ENCODE assay signal across 14 mouse cellular contexts in genomic region chr11:71670111-71671050, GRCm38 (mm10).
DNase-seq lines count a peak whose midpoint lies in the region; ATAC-seq and TF ChIP-seq lines count a peak whose summit lies in the region.
"Had no signal": no experiment of that assay in that cellular context is flagged by ENCODE, and none has a peak within 500 bp of the region (broad histone marks: within the 10 kb centered on the region; RNA-seq: fewer than 3 reads in every experiment).

No protein-coding gene starts in this region.

- H3K27me3 ChIP-seq in thymus, adult 2 months (ENCODE audit: control insufficient read depth, insufficient read depth, low read length), result no peaks in the 10 kb centered on the region
- H3K27me3 ChIP-seq in forebrain, postnatal 0 days (ENCODE audit: insufficient read depth, low read length), result no peaks in the 10 kb centered on the region

- no peak; the same call in 1 of the 2 replicates for TF ChIP-seq POLR2A in thymus, adult 2 months (IDR thresholded peaks at IDR 0.05; ENCODE audit: control insufficient read depth, extremely low read depth, insufficient read depth, low read length, poor library complexity)

- peak overlapping the region; percentile 82 for H3K27ac ChIP-seq in thymus, adult 2 months (ENCODE audit: control insufficient read depth, insufficient read depth, low read length)
- no peak overlapping the region for H3K27ac ChIP-seq in forebrain, postnatal 0 days (ENCODE audit: low read depth, low read length)
- H3K27ac ChIP-seq: heart, embryonic 10.5 days had no signal

- no peak for ATAC-seq in forebrain, postnatal 0 days
- ATAC-seq: forebrain, embryonic 16.5 days; intestine, embryonic 16.5 days; midbrain, embryonic 16.5 days had no signal

- H3K36me3 ChIP-seq in thymus, adult 2 months (ENCODE audit: control insufficient read depth, insufficient read depth, low read length), result no peaks in the 10 kb centered on the region
- H3K36me3 ChIP-seq in forebrain, postnatal 0 days (ENCODE audit: insufficient read depth), result no peaks in the 10 kb centered on the region
- H3K36me3 ChIP-seq: heart, embryonic 10.5 days had no signal

- peaks cover 32% of the 10 kb centered on the region for H3K4me1 ChIP-seq in thymus, adult 2 months (replicated peaks; ENCODE audit: control insufficient read depth, insufficient read depth, low read length)
- no peaks in the 10 kb centered on the region for H3K4me1 ChIP-seq in forebrain, postnatal 0 days (ENCODE audit: insufficient read depth)

- no peak overlapping the region for H3K9ac ChIP-seq in forebrain, postnatal 0 days

- H3K9me3 ChIP-seq in forebrain, postnatal 0 days (ENCODE audit: low read length), result no peaks in the 10 kb centered on the region
- H3K9me3 ChIP-seq: heart, embryonic 10.5 days had no signal

- no peak for TF ChIP-seq CTCF in thymus, adult 2 months (IDR thresholded peaks at IDR 0.05; ENCODE audit: borderline replicate concordance, control insufficient read depth, extremely low read depth, insufficient read depth, low read length, poor library complexity)
- TF ChIP-seq CTCF in forebrain, postnatal 0 days (IDR thresholded peaks at IDR 0.05; ENCODE audit: low read depth), result no peak

- intact Hi-C loops in left cerebral cortex, postnatal 4 days (cut with DNase I), result loop anchor here (10.0 kb wide), 1 partner anchor 354 kb away; no protein-coding TSS in a partner anchor

- WGBS in thymus, adult 2 months, result 6% methylated on average over 19 of the region's 19 CpGs
- 79% methylated on average over 19 of the region's 19 CpGs for WGBS in forebrain, postnatal 0 days

- peak overlapping the region; percentile 35 for H3K4me3 ChIP-seq in thymus, adult 2 months (ENCODE audit: control insufficient read depth, insufficient read depth, low read length)
- no peak overlapping the region for H3K4me3 ChIP-seq in forebrain, postnatal 0 days (ENCODE audit: low read depth, low read length)
- H3K4me3 ChIP-seq: heart, embryonic 10.5 days had no signal

- peak; percentile 42 for DNase-seq in left cerebral cortex, postnatal 4 days
- DNase-seq in left cerebral cortex, adult 18-20 months (ENCODE audit: low spot score in 2 of 2), result no peak
- peak; percentile 55 to 63 for DNase-seq in cerebellum, postnatal 10 days
- peak; percentile 21 for DNase-seq in induced T-regulatory cell, adult 2 months (ENCODE audit: low read depth)
- peak; percentile 66 for DNase-seq in thymus, adult 2 months
- no peak for DNase-seq in layer of hippocampus, adult 9-10 months (ENCODE audit: low spot score)
- DNase-seq in forebrain, postnatal 0 days, result no peak
- no peak for DNase-seq in right cerebral cortex, postnatal 14 days
- DNase-seq: right cerebral cortex, adult 18-20 months had no signal

- no peak overlapping the region for H3K4me2 ChIP-seq in forebrain, postnatal 0 days (ENCODE audit: low read depth)
- H3K4me2 ChIP-seq: liver, embryonic 11.5 days had no signal

Comparison
In these comparisons a context has a peak if more than half of its experiments do, and no peak if none do; other contexts are left out.
1. DNase-seq: peak in left cerebral cortex, postnatal 4 days (single experiment), cerebellum, postnatal 10 days (2 of 2), induced T-regulatory cell, adult 2 months (single experiment) and thymus, adult 2 months (single experiment); none in left cerebral cortex, adult 18-20 months (0 of 2), layer of hippocampus, adult 9-10 months (single experiment), forebrain, postnatal 0 days (single experiment) and right cerebral cortex, postnatal 14 days (single experiment).